Mouse (Mus musculus): ENCODE data around the gene Astn2. TPM values are rescaled to one million over a fixed set of nuclear protein-coding genes. Genes with fewer than 3 reads are reported as not detected.

Astn2 gene
- polyA plus RNA-seq, 1 experiment: not detected

DNA sequence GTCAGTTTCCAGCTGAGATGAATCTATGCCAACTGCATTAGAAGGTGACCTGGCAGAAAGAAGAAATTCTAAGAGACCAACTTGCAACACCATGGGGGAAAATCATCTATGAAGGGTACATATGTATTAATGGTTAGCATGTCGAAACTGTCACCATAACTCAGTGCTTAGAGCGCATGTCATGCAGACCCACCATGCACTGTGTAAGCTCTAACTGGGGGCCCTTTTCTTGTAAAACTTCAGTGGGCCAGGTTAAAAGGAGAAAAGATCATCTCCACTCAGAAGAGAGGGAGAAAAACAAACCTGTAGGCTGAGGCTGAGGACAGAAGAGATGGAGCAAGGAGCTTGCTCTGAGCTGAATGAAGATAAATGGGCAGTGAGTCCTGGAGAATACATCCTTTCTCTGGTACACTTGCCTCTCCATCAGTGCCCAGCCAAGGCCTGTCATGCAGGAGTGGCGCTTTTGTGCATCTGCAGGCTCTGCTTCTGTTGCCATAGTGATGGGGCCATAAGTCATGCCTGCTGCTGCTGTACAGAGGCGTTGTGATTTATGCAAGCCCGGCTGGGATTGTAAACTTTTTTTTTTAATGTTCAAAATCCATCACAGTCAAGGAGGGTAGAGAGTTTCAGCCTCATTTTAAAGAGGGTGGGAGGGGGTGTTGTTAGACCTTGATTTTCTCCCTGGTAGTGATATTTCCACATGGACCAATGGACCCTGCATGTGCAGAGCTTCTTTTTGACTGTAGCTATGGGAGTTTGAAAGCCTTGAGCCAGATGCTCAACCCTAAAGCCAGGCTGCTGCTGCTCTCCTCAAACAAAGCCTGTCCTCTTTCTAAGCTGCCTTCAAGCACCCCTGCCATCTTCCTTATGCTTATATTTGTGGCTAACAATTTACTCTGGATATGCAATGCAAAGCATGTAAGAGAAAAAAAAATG, 508.1 kb downstream of the Astn2 start:
- Histone ChIP-seq H3K79me2 (ENCODE audit: control insufficient read depth, insufficient read depth) (no peaks in the 10 kb centered on the region), H3K36me3 (ENCODE audit: control insufficient read depth, insufficient read depth) (no peaks in the 10 kb centered on the region), H3K4me3 (no peak overlapping the region), H3ac (ENCODE audit: control insufficient read depth, insufficient read length) (no peak overlapping the region), H3K4me2 (ENCODE audit: low read depth) (no peak overlapping the region), H3K27me3 (ENCODE audit: control insufficient read depth, insufficient read depth, insufficient read length) (no peaks in the 10 kb centered on the region)
- no peak for TF ChIP-seq POLR2A (IDR thresholded peaks at IDR 0.05; ENCODE audit: insufficient read length, low read depth)

DNA sequence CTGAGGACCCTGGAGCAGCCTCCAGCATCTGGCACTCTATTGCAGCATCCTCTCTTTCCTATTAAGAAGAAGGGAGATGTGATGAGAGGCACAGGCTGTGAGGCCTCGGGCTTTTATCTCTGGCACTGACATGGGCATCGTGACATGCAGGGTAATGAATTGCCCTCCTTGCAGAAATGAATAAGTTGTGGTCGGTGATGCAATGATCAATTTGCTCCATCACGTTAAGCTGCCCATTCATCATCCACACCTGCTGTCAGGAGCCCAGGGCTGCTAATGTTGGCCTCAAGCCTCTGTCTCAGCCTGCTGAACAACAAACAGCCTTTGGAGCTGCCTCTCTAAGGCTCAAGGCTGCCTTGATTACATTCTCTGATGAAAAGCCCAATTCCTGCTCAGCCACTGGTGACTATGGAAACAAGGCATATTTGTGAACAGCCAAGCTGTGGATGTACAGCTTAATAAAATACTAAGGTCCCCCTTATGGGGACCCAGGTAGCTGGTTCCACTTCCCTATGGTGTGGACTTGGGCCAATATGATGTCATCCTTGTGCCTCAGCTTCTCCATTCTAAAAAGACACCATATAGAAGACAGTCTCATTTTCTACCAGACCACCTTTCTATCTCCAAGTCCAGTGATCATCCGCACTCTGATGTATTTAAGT, 515.9 kb downstream of the Astn2 start:
- Histone ChIP-seq H3K4me3 (no peak overlapping the region), H3K79me2 (ENCODE audit: control insufficient read depth, insufficient read depth) (no peaks in the 10 kb centered on the region), H3ac (ENCODE audit: control insufficient read depth, insufficient read length) (no peak overlapping the region), H3K27me3 (ENCODE audit: control insufficient read depth, insufficient read depth, insufficient read length) (no peaks in the 10 kb centered on the region), H3K36me3 (ENCODE audit: control insufficient read depth, insufficient read depth) (no peaks in the 10 kb centered on the region), H3K4me2 (ENCODE audit: low read depth) (no peak overlapping the region)
- no peak for TF ChIP-seq MAX (IDR thresholded peaks at IDR 0.05; ENCODE audit: low read depth)
- no peak for TF ChIP-seq USF1 (IDR thresholded peaks at IDR 0.05; ENCODE audit: low read depth)
- no peak for TF ChIP-seq E2F4 (IDR thresholded peaks at IDR 0.05; ENCODE audit: insufficient read depth)
- no peak for TF ChIP-seq POLR2A (IDR thresholded peaks at IDR 0.05; ENCODE audit: insufficient read length, low read depth)
- TF ChIP-seq TCF3 (IDR thresholded peaks at IDR 0.05; ENCODE audit: insufficient read length, low read depth): no peak
- no peak for TF ChIP-seq MYOG (IDR thresholded peaks at IDR 0.05; ENCODE audit: control insufficient read depth in 1 of 3, insufficient read depth in 1 of 3, insufficient read length in 2 of 3, low read depth in 2 of 3)
- no peak for TF ChIP-seq MYOD1 (IDR thresholded peaks at IDR 0.05; ENCODE audit: control insufficient read depth in 1 of 3, insufficient read length in 2 of 3, low read depth in 2 of 3)
- no peak for TF ChIP-seq CEBPB (IDR thresholded peaks at IDR 0.05; ENCODE audit: insufficient read depth, poor library complexity, severe bottlenecking)
- TF ChIP-seq REST (IDR thresholded peaks at IDR 0.05; ENCODE audit: insufficient read depth, insufficient read length): no peak
- no peak for TF ChIP-seq POLR2AphosphoS2 (IDR thresholded peaks at IDR 0.05; ENCODE audit: insufficient read length, low read depth)
- TF ChIP-seq SRF (IDR thresholded peaks at IDR 0.05; ENCODE audit: control insufficient read depth, insufficient read length, low read depth): no peak
- TF ChIP-seq TCF12 (IDR thresholded peaks at IDR 0.05; ENCODE audit: insufficient read depth, poor library complexity, severe bottlenecking): no peak

DNA sequence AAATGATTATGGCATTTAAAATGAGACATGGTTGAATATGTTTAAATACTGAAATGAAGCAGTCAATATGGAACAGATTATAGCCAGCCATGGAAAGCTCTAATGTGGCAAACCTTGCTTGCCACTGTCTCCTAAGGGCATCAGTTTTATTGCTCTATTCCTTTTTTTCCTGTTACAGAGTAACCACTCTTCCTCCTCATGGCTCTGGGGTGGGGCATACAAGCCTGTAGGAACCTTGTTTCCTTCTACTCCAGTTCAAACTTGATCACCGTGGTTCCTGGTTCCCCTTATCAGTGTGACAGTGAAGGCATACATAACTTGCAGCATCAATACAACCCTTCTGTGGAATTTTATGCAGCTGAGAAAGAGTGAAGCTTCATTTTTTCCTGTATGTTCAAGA, 517.5 kb downstream of the Astn2 start:
- TF ChIP-seq CEBPB (IDR thresholded peaks at IDR 0.05; ENCODE audit: insufficient read depth, poor library complexity, severe bottlenecking) (no peak), TCF3 (IDR thresholded peaks at IDR 0.05; ENCODE audit: insufficient read length, low read depth) (no peak), USF1 (IDR thresholded peaks at IDR 0.05; ENCODE audit: low read depth) (no peak), REST (IDR thresholded peaks at IDR 0.05; ENCODE audit: insufficient read depth, insufficient read length) (no peak), MYOG (IDR thresholded peaks at IDR 0.05; ENCODE audit: control insufficient read depth in 1 of 3, insufficient read depth in 1 of 3, insufficient read length in 2 of 3, low read depth in 2 of 3) (no peak), TCF12 (IDR thresholded peaks at IDR 0.05; ENCODE audit: insufficient read depth, poor library complexity, severe bottlenecking) (no peak), MYOD1 (IDR thresholded peaks at IDR 0.05; ENCODE audit: control insufficient read depth in 1 of 3, insufficient read length in 2 of 3, low read depth in 2 of 3) (no peak), E2F4 (IDR thresholded peaks at IDR 0.05; ENCODE audit: insufficient read depth) (no peak), SRF (IDR thresholded peaks at IDR 0.05; ENCODE audit: control insufficient read depth, insufficient read length, low read depth) (no peak), POLR2A (IDR thresholded peaks at IDR 0.05; ENCODE audit: insufficient read length, low read depth) (no peak), POLR2AphosphoS2 (IDR thresholded peaks at IDR 0.05; ENCODE audit: insufficient read length, low read depth) (no peak), MAX (IDR thresholded peaks at IDR 0.05; ENCODE audit: low read depth) (no peak)
- Histone ChIP-seq H3K79me2 (ENCODE audit: control insufficient read depth, insufficient read depth) (no peaks in the 10 kb centered on the region), H3K27me3 (ENCODE audit: control insufficient read depth, insufficient read depth, insufficient read length) (no peaks in the 10 kb centered on the region), H3K36me3 (ENCODE audit: control insufficient read depth, insufficient read depth) (no peaks in the 10 kb centered on the region), H3K4me2 (ENCODE audit: low read depth) (no peak overlapping the region), H3K4me3 (no peak overlapping the region), H3ac (ENCODE audit: control insufficient read depth, insufficient read length) (no peak overlapping the region)

DNA sequence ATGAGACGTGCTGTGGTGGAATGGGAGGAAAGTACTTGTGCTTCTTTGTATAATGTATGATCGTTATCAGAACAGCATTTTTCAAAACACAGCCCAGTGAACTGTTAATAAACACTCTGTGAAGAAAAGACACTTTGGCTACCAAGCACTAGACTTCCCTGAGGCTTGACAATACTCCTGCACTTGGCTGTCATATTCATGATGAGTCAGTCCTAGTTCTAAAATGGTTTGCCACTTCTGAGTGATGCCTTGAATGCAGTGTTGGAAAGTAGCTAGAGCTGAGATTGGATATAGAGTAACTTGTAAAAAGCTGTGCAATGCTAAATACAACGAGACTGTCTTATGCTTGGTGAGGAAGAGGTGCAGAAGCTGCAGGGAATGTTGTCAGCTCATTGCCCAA, 518.5 kb downstream of the Astn2 start:
- no peak for TF ChIP-seq E2F4 (IDR thresholded peaks at IDR 0.05; ENCODE audit: insufficient read depth)
- Histone ChIP-seq H3ac (ENCODE audit: control insufficient read depth, insufficient read length) (no peak overlapping the region), H3K4me2 (ENCODE audit: low read depth) (no peak overlapping the region)

DNA sequence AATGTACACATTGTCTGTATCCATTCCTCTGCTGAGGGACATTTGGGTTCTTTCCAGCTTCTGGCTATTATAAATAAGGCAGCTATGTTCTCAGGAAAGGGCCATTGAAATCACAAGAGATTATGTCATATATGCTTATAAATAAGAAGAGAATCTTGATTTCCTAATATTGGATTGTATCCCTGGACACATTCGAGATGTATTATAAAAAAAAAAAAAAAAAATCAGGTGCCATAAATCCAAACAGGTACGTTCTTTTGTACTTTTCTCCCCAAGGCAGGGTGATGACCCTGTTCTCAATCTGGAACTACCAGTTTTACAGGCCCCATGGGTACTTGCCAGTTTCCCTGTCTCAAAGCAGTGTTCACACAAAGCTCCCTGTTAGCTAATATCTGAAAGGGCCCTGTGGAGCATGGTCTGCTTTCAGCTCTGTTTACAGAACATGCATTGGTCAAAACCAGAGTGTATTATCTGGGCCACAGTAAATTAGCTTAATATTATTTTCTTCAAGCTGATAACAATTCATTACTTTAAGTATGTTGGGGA, 530.1 kb downstream of the Astn2 start:
- Histone ChIP-seq H3K27me3 (ENCODE audit: control insufficient read depth, insufficient read depth, insufficient read length) (no peaks in the 10 kb centered on the region), H3K79me2 (ENCODE audit: control insufficient read depth, insufficient read depth) (no peaks in the 10 kb centered on the region), H3K4me2 (ENCODE audit: low read depth) (no peak overlapping the region), H3ac (ENCODE audit: control insufficient read depth, insufficient read length) (no peak overlapping the region), H3K36me3 (ENCODE audit: control insufficient read depth, insufficient read depth) (no peaks in the 10 kb centered on the region), H3K4me3 (no peak overlapping the region)
- TF ChIP-seq SRF (IDR thresholded peaks at IDR 0.05; ENCODE audit: control insufficient read depth, insufficient read length, low read depth) (no peak), MYOG (IDR thresholded peaks at IDR 0.05; ENCODE audit: control insufficient read depth in 1 of 3, insufficient read depth in 1 of 3, insufficient read length in 2 of 3, low read depth in 2 of 3) (no peak)

More for the DNA sequence above, 518.5 kb downstream of the Astn2 start:
- no peaks in the 10 kb centered on the region for H3K27me3 ChIP-seq (ENCODE audit: control insufficient read depth, insufficient read depth, insufficient read length)
- no peaks in the 10 kb centered on the region for H3K36me3 ChIP-seq (ENCODE audit: control insufficient read depth, insufficient read depth)
- no peaks in the 10 kb centered on the region for H3K79me2 ChIP-seq (ENCODE audit: control insufficient read depth, insufficient read depth)
- H3K4me3 ChIP-seq: no peak overlapping the region

Measured in myocyte (in vitro differentiated cells).